ENCODE assay signal across 12 mouse cellular contexts in the genomic region with DNA sequence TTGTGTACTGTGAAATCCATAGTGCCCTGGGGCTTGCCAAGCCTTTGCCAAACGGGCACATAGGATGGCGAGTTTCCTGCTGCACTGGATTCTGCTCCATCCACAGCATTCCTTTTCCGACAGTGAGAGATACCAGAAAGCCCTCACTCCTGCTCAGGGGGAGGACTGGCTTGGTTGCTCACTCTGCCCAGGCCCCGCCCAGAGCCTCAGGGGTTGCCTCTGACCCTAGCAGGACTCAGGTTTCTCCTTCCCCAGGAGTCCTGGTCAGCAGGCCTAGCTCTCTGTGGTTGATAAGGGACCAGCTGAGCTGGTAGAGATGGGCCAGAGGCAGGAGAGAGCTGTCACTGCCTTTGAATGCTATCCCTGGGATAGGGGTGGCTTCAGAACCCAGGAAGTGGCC. TPM values are rescaled to one million over a fixed set of nuclear protein-coding genes. Genes with fewer than 3 reads are reported as not detected.
DNase-seq lines count a peak whose midpoint lies in the region; ATAC-seq and TF ChIP-seq lines count a peak whose summit lies in the region.
"Had no signal": no experiment of that assay in that cellular context is flagged by ENCODE, and none has a peak within 500 bp of the region (broad histone marks: within the 10 kb centered on the region; RNA-seq: fewer than 3 reads in every experiment).

No protein-coding gene starts in this region.

- H3K4me1 ChIP-seq in lung, embryonic 15.5 days = peaks cover 34% of the 10 kb centered on the region
- peaks cover 4% of the 10 kb centered on the region; the same call in 1 of the 2 replicates for H3K4me1 ChIP-seq in neural tube, embryonic 14.5 days (ENCODE audit: control insufficient read depth, insufficient read depth, low read length)

- no peaks in the 10 kb centered on the region for H3K9me3 ChIP-seq in lung, embryonic 15.5 days
- no peaks in the 10 kb centered on the region for H3K9me3 ChIP-seq in neural tube, embryonic 14.5 days (ENCODE audit: control insufficient read depth, low read length)
- H3K9me3 ChIP-seq: liver, embryonic 15.5 days had no signal

- intact Hi-C loops in gastrocnemius, adult 2 months (cut with DNase I) = no loop called here

- no peaks in the 10 kb centered on the region for H3K27me3 ChIP-seq in lung, embryonic 15.5 days
- no peaks in the 10 kb centered on the region for H3K27me3 ChIP-seq in neural tube, embryonic 14.5 days (ENCODE audit: control insufficient read depth, insufficient read depth, low read length)

- peaks cover 13% of the 10 kb centered on the region; the same call in 1 of the 2 replicates for H3K36me3 ChIP-seq in lung, embryonic 15.5 days
- H3K36me3 ChIP-seq in neural tube, embryonic 14.5 days (ENCODE audit: control insufficient read depth, insufficient read depth, low read length) = no peaks in the 10 kb centered on the region

- H3K4me2 ChIP-seq in lung, embryonic 15.5 days = peak overlapping the region; percentile 76
- H3K4me2 ChIP-seq in neural tube, embryonic 14.5 days (ENCODE audit: low read depth, low read length) = peak overlapping the region; percentile 11; the same call in 1 of the 2 replicates

- ATAC-seq in lung, embryonic 15.5 days (ENCODE audit: borderline replicate concordance, extremely low read depth, low FRiP score, low TSS enrichment) = no peak
- ATAC-seq in neural tube, embryonic 14.5 days (ENCODE audit: low read depth) = no peak
- no peak for ATAC-seq in megakaryocyte-erythroid progenitor cell, adult 5-6 weeks (replicated peaks; ENCODE audit: low FRiP score, low TSS enrichment, poor library complexity, severe bottlenecking)

- peak overlapping the region; percentile 86 for H3K4me3 ChIP-seq in gastrocnemius, adult 2 months
- H3K4me3 ChIP-seq in lung, embryonic 15.5 days = peak overlapping the region; percentile 58
- H3K4me3 ChIP-seq in neural tube, embryonic 14.5 days (ENCODE audit: low read depth, low read length) = 0 out of 2 replicates have a peak overlapping the region, but pooled peaks have one; percentile 4
- H3K4me3 ChIP-seq: liver, embryonic 15.5 days had no signal

- DNase-seq in gastrocnemius, adult 2 months = no peak
- no peak for DNase-seq in gastrocnemius, postnatal 4 days (ENCODE audit: low spot score in 2 of 2)
- DNase-seq in lung, adult 18-20 months = no peak
- peak; percentile 15 for DNase-seq in heart, postnatal 4 days
- no peak for DNase-seq in ovary, postnatal 14 days (ENCODE audit: low spot score)
- DNase-seq: gastrocnemius, postnatal 10 days; right cerebral cortex, postnatal 14 days had no signal

- 31% methylated on average over 4 of the region's 4 CpGs for WGBS in lung, embryonic 15.5 days
- WGBS in neural tube, embryonic 14.5 days = 57% methylated on average over 4 of the region's 4 CpGs

- no peak for TF ChIP-seq CTCF in gastrocnemius, adult 2 months (IDR thresholded peaks at IDR 0.05)

- peak overlapping the region; percentile 92 for H3K27ac ChIP-seq in gastrocnemius, adult 2 months
- H3K27ac ChIP-seq in lung, embryonic 15.5 days = peak overlapping the region; percentile 85
- H3K27ac ChIP-seq in neural tube, embryonic 14.5 days (ENCODE audit: low read depth, low read length) = no peak overlapping the region
- H3K27ac ChIP-seq: liver, embryonic 15.5 days had no signal

- peak overlapping the region; percentile 69 for H3K9ac ChIP-seq in lung, embryonic 15.5 days
- peak overlapping the region; percentile 69; the same call in 1 of the 2 replicates for H3K9ac ChIP-seq in neural tube, embryonic 14.5 days (replicated peaks; ENCODE audit: low read depth, low read length)
- H3K9ac ChIP-seq: liver, embryonic 15.5 days had no signal

RNA-seq across cellular contexts. Expression of gene Gm20532, which starts 2.1 kb away (rescaled TPM):
- not detected for total RNA-seq in gastrocnemius, adult 2 months (2021)
- total RNA-seq in gastrocnemius, postnatal 4 days (2021) = not detected
- polyA plus RNA-seq in lung, embryonic 15.5 days (2015; fragmentation: Nextera tagmentation; extraction: Ambion mirVana) = not detected in 2 replicates
- not detected for total RNA-seq in heart, postnatal 4 days (2021)
- polyA plus RNA-seq in neural tube, embryonic 14.5 days (2014; fragmentation: Nextera tagmentation; extraction: Ambion mirVana) = not detected in 2 replicates
- not detected in 2 replicates for total RNA-seq in megakaryocyte-erythroid progenitor cell, adult 5-6 weeks (2014; fragmentation: Nextera tagmentation)
- total RNA-seq in megakaryocyte-erythroid progenitor cell, adult 5-6 weeks (2017) = not detected in 2 replicates
- polyA plus RNA-seq: brain, embryonic 14.5 days; liver, embryonic 15.5 days had no signal

RNA-seq across cellular contexts. Expression of gene Egfl7, which starts 8.8 kb away (rescaled TPM):
- total RNA-seq in gastrocnemius, adult 2 months (2021) = 10 to 100 TPM; 34.4 to 53.7 TPM
- total RNA-seq in gastrocnemius, postnatal 4 days (2021) = 100 to 1,000 TPM; 132 to 141 TPM
- polyA plus RNA-seq in lung, embryonic 15.5 days (2015; fragmentation: Nextera tagmentation; extraction: Ambion mirVana) = 339 and 341 TPM in 2 replicates
- total RNA-seq in heart, postnatal 4 days (2021) = 100 to 1,000 TPM; 317 to 343 TPM
- 37.4 and 64.3 TPM in 2 replicates for polyA plus RNA-seq in neural tube, embryonic 14.5 days (2014; fragmentation: Nextera tagmentation; extraction: Ambion mirVana)
- 88.4 and 89.4 TPM in 2 replicates for total RNA-seq in megakaryocyte-erythroid progenitor cell, adult 5-6 weeks (2014; fragmentation: Nextera tagmentation)
- 31.8 and 63.1 TPM in 2 replicates for total RNA-seq in megakaryocyte-erythroid progenitor cell, adult 5-6 weeks (2017)

RNA-seq across cellular contexts. Expression of gene Agpat2, which starts 15.6 kb away (rescaled TPM):
- 1 to 10 TPM; 2.8 to 7.3 TPM for total RNA-seq in gastrocnemius, adult 2 months (2021)
- 10 to 100 TPM; 12.1 to 19.0 TPM for total RNA-seq in gastrocnemius, postnatal 4 days (2021)
- 39.1 and 41.1 TPM in 2 replicates for polyA plus RNA-seq in lung, embryonic 15.5 days (2015; fragmentation: Nextera tagmentation; extraction: Ambion mirVana)
- total RNA-seq in heart, postnatal 4 days (2021) = 10 to 100 TPM; 23.9 to 25.4 TPM
- 2.7 and 4.1 TPM in 2 replicates for polyA plus RNA-seq in neural tube, embryonic 14.5 days (2014; fragmentation: Nextera tagmentation; extraction: Ambion mirVana)
- 14.8 and 15.2 TPM in 2 replicates for total RNA-seq in megakaryocyte-erythroid progenitor cell, adult 5-6 weeks (2014; fragmentation: Nextera tagmentation)
- 9.9 and 11.8 TPM in 2 replicates for total RNA-seq in megakaryocyte-erythroid progenitor cell, adult 5-6 weeks (2017)

RNA-seq across cellular contexts. Expression of gene Fam69b, which starts 39.7 kb away (rescaled TPM):
- total RNA-seq in gastrocnemius, adult 2 months (2021) = 1 to 10 TPM; 1.0 to 2.3 TPM
- total RNA-seq in gastrocnemius, postnatal 4 days (2021) = 1 to 10 TPM; 2.6 to 4.0 TPM
- 21.8 and 23.5 TPM in 2 replicates for polyA plus RNA-seq in lung, embryonic 15.5 days (2015; fragmentation: Nextera tagmentation; extraction: Ambion mirVana)
- total RNA-seq in heart, postnatal 4 days (2021) = 1 to 10 TPM; 6.1 to 7.0 TPM
- 123 and 139 TPM in 2 replicates for polyA plus RNA-seq in neural tube, embryonic 14.5 days (2014; fragmentation: Nextera tagmentation; extraction: Ambion mirVana)
- 5.7 and 7.7 TPM in 2 replicates for total RNA-seq in megakaryocyte-erythroid progenitor cell, adult 5-6 weeks (2014; fragmentation: Nextera tagmentation)
- total RNA-seq in megakaryocyte-erythroid progenitor cell, adult 5-6 weeks (2017) = 6.8 and 8.0 TPM in 2 replicates

Comparison
In these comparisons a context has a peak if more than half of its experiments do, and no peak if none do; other contexts are left out.
1. H3K4me3 ChIP-seq: peak in every context shown above with its lines; median percentile 86 in gastrocnemius, adult 2 months; 58 in lung, embryonic 15.5 days; 4 in neural tube, embryonic 14.5 days.